Mouse (Mus musculus): ENCODE data around the gene Ptcd3. TPM values are rescaled to one million over a fixed set of nuclear protein-coding genes. Genes with fewer than 3 reads are reported as not detected.

The Ptcd3 gene
- total and polyA plus RNA-seq, 3 experiments, result 41.9 to 118 (median 112) TPM

- WGBS, result 81% methylated on average over 6 of the region's 6 CpGs
- Histone ChIP-seq H3K27me3 (ENCODE audit: control insufficient read depth, insufficient read depth, low read length) (no peaks in the 10 kb centered on the region), H3K36me3 (ENCODE audit: control insufficient read depth, insufficient read depth, low read length) (peaks cover 5% of the 10 kb centered on the region), H3K79me2 (replicated peaks; ENCODE audit: control insufficient read depth, insufficient read depth, low read length) (no peaks in the 10 kb centered on the region; the same call in 1 of the 2 replicates), H3K4me1 (ENCODE audit: control insufficient read depth, insufficient read depth, low read length) (peaks cover 3% of the 10 kb centered on the region), H3K4me3 (no peak overlapping the region), H3K27ac (no peak overlapping the region), H3K9ac (ENCODE audit: low read depth, low read length) (no peak overlapping the region)
- intact Hi-C loops (cut with DNase I), result no loop called here
- TF ChIP-seq POLR2A (IDR thresholded peaks at IDR 0.05; ENCODE audit: insufficient read depth, low read depth, low read length) (no peak), EP300 (IDR thresholded peaks at IDR 0.05; ENCODE audit: insufficient read depth, low read depth, low read length) (no peak), CTCF (IDR thresholded peaks at IDR 0.05) (no peak)
- no peak for DNase-seq
Observed at GRCm38 (mm10) chr6:71945101-71945500, 36.6 kb upstream of the Ptcd3 start.

GRCm38 (mm10) chr6:71940912-71941311 is 32.4 kb upstream of the Ptcd3 start:
- 74% methylated on average over 6 of the region's 6 CpGs for WGBS
- H3K36me3 ChIP-seq (ENCODE audit: control insufficient read depth, insufficient read depth, low read length), result peaks cover 7% of the 10 kb centered on the region

DNA sequence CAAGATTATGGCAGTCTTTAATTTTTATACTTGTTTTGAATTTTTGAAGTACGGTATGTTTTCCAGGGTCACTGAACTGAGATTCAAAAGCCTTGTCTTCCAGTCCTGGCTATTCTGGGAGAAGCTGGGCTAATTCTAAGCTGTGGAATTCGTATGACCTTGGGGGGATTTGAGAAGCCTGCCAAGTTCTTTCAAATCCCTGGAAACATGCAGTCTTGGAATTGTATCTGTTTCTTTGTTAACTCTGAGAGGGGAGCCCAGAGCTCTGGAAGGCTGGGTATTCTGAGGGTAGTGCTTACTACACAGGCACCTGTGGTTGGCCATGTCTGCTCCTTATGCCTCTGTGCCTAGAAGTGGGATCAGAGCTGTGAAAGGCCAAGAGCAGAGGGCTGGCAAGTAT is 27.2 kb upstream of the Ptcd3 start:
- H3K79me2 ChIP-seq (replicated peaks; ENCODE audit: control insufficient read depth, insufficient read depth, low read length), result no peaks in the 10 kb centered on the region
- no peak overlapping the region for H3K4me3 ChIP-seq
- WGBS, result 11% methylated on average over 2 of the region's 2 CpGs
- intact Hi-C loops (cut with DNase I), result no loop called here
- H3K9ac ChIP-seq (ENCODE audit: low read depth, low read length), result no peak overlapping the region
- peak overlapping the region; percentile 73 for H3K27ac ChIP-seq
- peaks cover 19% of the 10 kb centered on the region for H3K4me1 ChIP-seq (ENCODE audit: control insufficient read depth, insufficient read depth, low read length)
- no peaks in the 10 kb centered on the region for H3K27me3 ChIP-seq (ENCODE audit: control insufficient read depth, insufficient read depth, low read length)
- DNase-seq, result no peak
- H3K36me3 ChIP-seq (ENCODE audit: control insufficient read depth, insufficient read depth, low read length), result peaks cover 23% of the 10 kb centered on the region
- no peak for TF ChIP-seq EP300 (IDR thresholded peaks at IDR 0.05; ENCODE audit: insufficient read depth, low read depth, low read length)

More at GRCm38 (mm10) chr6:71940912-71941311, 32.4 kb upstream of the Ptcd3 start:
- no peak for TF ChIP-seq CTCF (IDR thresholded peaks at IDR 0.05)
- TF ChIP-seq POLR2A (IDR thresholded peaks at IDR 0.05; ENCODE audit: insufficient read depth, low read depth, low read length), result no peak
- no peak for TF ChIP-seq EP300 (IDR thresholded peaks at IDR 0.05; ENCODE audit: insufficient read depth, low read depth, low read length)
- Histone ChIP-seq H3K27ac (no peak overlapping the region), H3K79me2 (replicated peaks; ENCODE audit: control insufficient read depth, insufficient read depth, low read length) (no peaks in the 10 kb centered on the region; the same call in 1 of the 2 replicates), H3K27me3 (ENCODE audit: control insufficient read depth, insufficient read depth, low read length) (no peaks in the 10 kb centered on the region), H3K4me3 (no peak overlapping the region), H3K4me1 (ENCODE audit: control insufficient read depth, insufficient read depth, low read length) (peaks cover 3% of the 10 kb centered on the region), H3K9ac (ENCODE audit: low read depth, low read length) (no peak overlapping the region)
- intact Hi-C loops (cut with DNase I), result no loop called here
- no peak for DNase-seq

DNA sequence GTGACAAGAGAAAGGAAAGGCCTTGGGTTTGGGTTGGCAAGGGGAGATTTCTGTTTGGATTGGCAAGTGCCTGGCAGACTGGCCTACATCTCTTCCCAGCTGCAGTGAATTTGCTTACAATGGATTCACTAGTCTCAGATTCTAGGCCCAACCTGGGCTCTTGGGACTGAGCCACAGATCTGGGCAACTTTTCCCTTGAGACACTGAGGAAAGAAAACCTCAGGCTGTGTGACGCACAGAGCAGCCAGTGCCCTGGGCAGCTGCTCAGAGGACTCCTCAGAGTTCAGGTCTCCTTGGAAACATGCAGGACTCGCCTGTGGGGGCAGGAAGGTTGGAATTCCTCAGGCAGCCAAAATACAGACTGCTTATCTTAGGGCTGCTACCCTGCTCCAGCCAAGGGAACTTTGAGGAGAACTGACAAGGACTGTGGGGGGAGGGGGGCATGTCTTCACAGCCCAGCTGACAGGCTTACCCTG is 25.6 kb upstream of the Ptcd3 start:
- H3K4me1 ChIP-seq (ENCODE audit: control insufficient read depth, insufficient read depth, low read length), result peaks cover 22% of the 10 kb centered on the region
- peaks cover 20% of the 10 kb centered on the region for H3K36me3 ChIP-seq (ENCODE audit: control insufficient read depth, insufficient read depth, low read length)
- peak; percentile 53 to 78 for DNase-seq
- 14% methylated on average over 2 of the region's 2 CpGs for WGBS
- H3K79me2 ChIP-seq (replicated peaks; ENCODE audit: control insufficient read depth, insufficient read depth, low read length), result no peaks in the 10 kb centered on the region
- no peak overlapping the region; the same call in 1 of the 2 replicates for H3K9ac ChIP-seq (ENCODE audit: low read depth, low read length)
- H3K27ac ChIP-seq, result peak overlapping the region; percentile 73
- intact Hi-C loops (cut with DNase I), result no loop called here
- no peaks in the 10 kb centered on the region for H3K27me3 ChIP-seq (ENCODE audit: control insufficient read depth, insufficient read depth, low read length)
- 0 out of 2 replicates have a peak, but pooled peaks have one; percentile 60 for TF ChIP-seq EP300 (IDR thresholded peaks at IDR 0.05; ENCODE audit: insufficient read depth, low read depth, low read length)
- TF ChIP-seq POLR2A (IDR thresholded peaks at IDR 0.05; ENCODE audit: insufficient read depth, low read depth, low read length), result no peak
- TF ChIP-seq CTCF (IDR thresholded peaks at IDR 0.05), result no peak
- no peak overlapping the region for H3K4me3 ChIP-seq

GRCm38 (mm10) chr6:71932347-71932746 is 23.8 kb upstream of the Ptcd3 start:
- no peak overlapping the region for H3K9ac ChIP-seq (ENCODE audit: low read depth, low read length)
- no peaks in the 10 kb centered on the region for H3K79me2 ChIP-seq (replicated peaks; ENCODE audit: control insufficient read depth, insufficient read depth, low read length)
- peaks cover 22% of the 10 kb centered on the region for H3K4me1 ChIP-seq (ENCODE audit: control insufficient read depth, insufficient read depth, low read length)
- H3K27me3 ChIP-seq (ENCODE audit: control insufficient read depth, insufficient read depth, low read length), result no peaks in the 10 kb centered on the region
- no peak overlapping the region for H3K4me3 ChIP-seq
- intact Hi-C loops (cut with DNase I), result loop anchor here (2.0 kb wide), 1 partner anchor 328 kb away; no protein-coding TSS in a partner anchor
- H3K27ac ChIP-seq, result no peak overlapping the region
- 70% methylated on average over 5 of the region's 5 CpGs for WGBS
- H3K36me3 ChIP-seq (ENCODE audit: control insufficient read depth, insufficient read depth, low read length), result peaks cover 20% of the 10 kb centered on the region
- no peak for DNase-seq
- TF ChIP-seq EP300 (IDR thresholded peaks at IDR 0.05; ENCODE audit: insufficient read depth, low read depth, low read length) (no peak), POLR2A (IDR thresholded peaks at IDR 0.05; ENCODE audit: insufficient read depth, low read depth, low read length) (no peak), CTCF (IDR thresholded peaks at IDR 0.05) (no peak)

DNA sequence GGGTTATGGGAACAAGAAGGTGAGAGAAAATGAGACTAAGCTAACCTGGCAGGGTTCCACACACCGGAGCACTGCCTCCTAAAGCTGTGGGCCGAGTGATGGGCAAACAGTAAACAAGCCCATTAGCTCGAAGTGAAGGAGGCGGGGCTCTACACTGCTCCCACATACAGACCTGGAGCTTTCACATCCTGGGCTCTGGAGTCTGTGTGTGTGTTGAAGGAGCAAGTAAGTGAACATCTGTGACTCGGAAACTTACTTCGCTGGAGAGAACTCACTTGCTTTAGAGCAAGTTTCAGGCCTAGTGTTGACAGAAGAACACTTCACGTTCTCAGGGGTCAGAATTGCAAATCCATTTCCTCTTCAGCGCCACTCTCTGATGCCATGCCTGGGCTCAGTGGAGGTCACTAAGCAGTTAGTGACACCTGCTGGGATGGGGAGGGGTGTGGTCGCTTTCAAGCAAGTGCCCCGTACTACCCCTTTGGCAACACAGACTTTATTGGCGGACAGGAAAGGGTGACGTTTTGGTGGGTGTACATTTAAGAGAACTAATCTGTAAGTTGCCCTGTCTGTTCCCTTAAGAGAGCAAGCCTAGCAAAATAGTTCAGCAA is 22.4 kb upstream of the Ptcd3 start:
- DNase-seq, result no peak
- Histone ChIP-seq H3K27me3 (ENCODE audit: control insufficient read depth, insufficient read depth, low read length) (no peaks in the 10 kb centered on the region), H3K4me3 (no peak overlapping the region), H3K4me1 (ENCODE audit: control insufficient read depth, insufficient read depth, low read length) (peaks cover 20% of the 10 kb centered on the region), H3K79me2 (replicated peaks; ENCODE audit: control insufficient read depth, insufficient read depth, low read length) (no peaks in the 10 kb centered on the region), H3K9ac (ENCODE audit: low read depth, low read length) (no peak overlapping the region), H3K36me3 (ENCODE audit: control insufficient read depth, insufficient read depth, low read length) (peaks cover 20% of the 10 kb centered on the region), H3K27ac (no peak overlapping the region)
- TF ChIP-seq POLR2A (IDR thresholded peaks at IDR 0.05; ENCODE audit: insufficient read depth, low read depth, low read length) (no peak), CTCF (IDR thresholded peaks at IDR 0.05) (no peak), EP300 (IDR thresholded peaks at IDR 0.05; ENCODE audit: insufficient read depth, low read depth, low read length) (no peak)
- intact Hi-C loops (cut with DNase I), result no loop called here
- WGBS, result 85% methylated on average over 12 of the region's 12 CpGs

All from heart, adult 2 months (tissue).